Mouse (Mus musculus): Measurements from ENCODE around the gene Olfr1281.
"Not testable (repeated sequence)": the region's sequence is repeated elsewhere in the genome, so short reads cannot be mapped to it uniquely, and the experiment has no call there.

Olfr1281 gene

DNA sequence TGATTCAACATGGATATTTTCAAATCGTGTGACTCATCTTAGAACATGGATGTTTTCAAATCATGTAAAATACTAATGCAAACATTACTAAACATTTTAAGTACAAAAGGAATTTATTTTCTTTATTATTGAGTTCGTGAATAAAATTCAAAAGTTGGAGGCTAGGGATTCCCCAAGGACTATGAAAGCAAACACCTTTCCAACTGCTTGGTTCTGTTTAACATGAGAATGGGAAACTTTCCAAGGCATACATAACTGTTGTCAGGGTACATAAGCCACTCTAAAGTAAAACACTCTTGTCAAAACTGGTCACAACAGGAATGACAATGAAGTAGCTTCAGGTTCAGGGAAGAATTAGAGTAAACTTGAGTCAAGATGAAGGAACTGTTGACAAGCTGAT lies at the start of gene Olfr1281:
Gene Olfr1281, plus strand, starts transcription at position 301 of the 400 bp plus-strand sequence.
- CTCF ChIA-PET, result no interaction called here

DNA sequence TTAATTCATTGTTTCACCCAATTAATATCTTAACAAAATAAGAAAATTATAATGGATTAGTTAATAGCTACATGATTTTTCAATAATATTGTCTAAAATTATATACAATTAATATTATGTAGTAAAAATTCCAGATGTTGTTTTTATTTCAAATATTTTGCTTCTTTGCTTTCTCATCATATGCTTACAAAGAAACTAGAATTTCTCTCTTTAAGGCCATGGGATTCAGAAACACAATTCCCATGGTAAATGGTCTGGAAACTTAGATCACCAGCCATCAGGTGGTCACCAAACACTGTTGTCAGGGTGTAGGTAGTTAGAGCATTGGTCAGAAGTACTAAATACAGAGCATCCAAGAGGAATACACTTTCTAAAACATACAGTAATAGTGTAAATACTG lies 36.5 kb upstream of the Olfr1281 start, which contains the start of gene Olfr1278:
Gene Olfr1278, plus strand, starts transcription at position 301 of the 400 bp plus-strand sequence.
- CTCF ChIA-PET, result no interaction called here

DNA sequence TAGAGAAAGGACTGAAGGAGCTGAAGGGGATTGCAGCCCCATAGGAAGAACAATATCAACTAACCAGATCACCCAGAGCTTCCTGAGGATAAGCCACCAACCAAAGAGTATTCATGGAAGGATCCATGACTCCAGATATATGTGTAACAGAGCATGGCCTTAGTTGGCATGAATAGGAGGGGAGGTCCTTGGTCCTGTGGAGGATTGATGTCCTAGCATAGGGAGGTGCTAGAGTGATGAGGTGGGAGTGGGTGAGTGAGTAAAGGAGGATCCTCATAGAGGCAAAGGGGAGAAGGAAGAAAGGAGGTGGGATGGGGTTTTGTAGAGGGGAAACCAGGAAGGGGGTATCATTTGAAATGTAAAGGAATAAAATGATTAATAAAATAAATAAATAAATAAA lies 27.8 kb upstream of the Olfr1281 start:
- CTCF ChIA-PET, result no interaction called here

DNA sequence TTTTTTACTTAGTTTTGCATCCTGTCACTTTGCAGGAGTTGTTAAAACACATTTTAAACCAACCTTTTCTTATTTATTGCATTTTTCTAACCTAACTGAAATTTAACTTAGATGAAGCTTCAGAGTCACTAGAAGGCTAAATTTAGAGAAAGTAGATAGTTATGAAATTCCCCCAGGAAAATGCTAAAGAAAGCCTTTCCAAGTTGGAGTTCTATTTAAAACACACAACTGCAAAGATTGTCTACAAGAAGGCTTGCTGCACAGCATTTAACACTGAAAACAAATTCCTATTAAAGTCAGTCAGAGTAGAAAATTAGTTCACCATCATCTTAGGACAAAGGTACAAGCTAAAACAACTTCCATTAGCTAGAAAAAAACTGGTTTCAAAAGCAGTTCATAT lies 25.9 kb upstream of the Olfr1281 start, which contains the start of gene Olfr1279:
Gene Olfr1279, plus strand, starts transcription at position 262 of the 400 bp plus-strand sequence.
- CTCF ChIA-PET, result interaction anchor here (0.5 to 0.6 kb wide), 2 partner anchors 24 to 127 kb away, joined by 3 read pairs; no protein-coding TSS in a partner anchor

DNA sequence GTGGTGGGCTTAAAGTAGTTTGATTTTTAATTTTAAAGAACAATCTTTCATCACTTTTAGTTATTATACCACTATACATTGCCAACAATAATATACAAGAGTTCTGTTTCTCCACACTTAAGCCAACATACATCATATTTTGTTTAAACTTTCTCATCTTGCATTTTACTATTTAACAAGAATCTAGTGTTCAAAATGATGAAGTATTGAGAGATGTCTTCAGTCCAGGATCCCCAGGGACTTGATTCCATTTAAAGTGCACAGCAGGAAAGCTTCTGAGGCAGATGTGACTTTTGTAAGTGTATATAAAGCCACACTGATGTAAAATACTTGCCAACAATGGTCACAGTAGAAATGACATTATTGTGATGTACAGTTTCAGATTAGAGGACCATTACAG lies 12.6 kb upstream of the Olfr1281 start, which contains the start of gene Olfr1280:
Gene Olfr1280, plus strand, starts transcription at position 301 of the 400 bp plus-strand sequence.
- CTCF ChIA-PET, result no interaction called here

DNA sequence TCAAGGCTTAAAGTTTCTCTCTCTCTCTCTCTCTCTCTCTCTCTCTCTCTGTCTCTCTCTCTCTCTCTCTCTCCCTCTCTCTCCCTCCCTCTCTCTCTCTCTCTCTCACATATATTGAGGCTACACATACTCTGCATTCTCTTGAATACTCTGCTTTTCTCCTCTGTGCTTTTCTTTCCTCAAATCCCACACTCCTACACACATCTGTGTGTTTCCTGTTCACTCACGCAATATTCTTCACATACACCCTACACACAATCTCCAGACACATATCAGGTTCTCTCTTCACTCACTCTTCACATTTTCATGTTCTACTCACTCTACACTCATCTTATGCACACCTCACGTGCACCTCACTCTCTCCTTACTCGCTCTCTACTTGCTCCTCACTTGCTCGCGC lies 7.4 kb downstream of the Olfr1281 start:
- CTCF ChIA-PET, result not testable (repeated sequence)

DNA sequence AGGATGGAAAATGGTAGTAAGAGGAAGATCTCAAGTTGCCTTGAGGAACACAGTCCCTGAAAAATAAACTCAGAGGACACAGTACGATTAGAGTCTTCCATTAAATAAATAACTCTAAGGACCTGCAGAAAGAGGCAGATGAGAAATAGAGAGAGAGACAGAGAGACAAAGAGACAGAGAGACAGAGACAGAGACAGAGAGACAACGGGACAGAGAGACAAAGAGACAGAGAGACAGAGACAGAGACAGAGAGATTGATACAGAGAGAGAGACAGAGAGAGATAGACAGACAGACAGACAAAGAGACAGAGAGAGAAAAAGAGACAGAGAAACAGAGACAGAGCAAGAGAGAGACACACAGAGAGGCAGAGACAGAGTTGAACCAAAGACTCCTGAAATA lies 9.7 kb downstream of the Olfr1281 start, which contains the start of gene Olfr1282:
Gene Olfr1282, minus strand, starts transcription at position 101 of the 400 bp plus-strand sequence.
- CTCF ChIA-PET, result no interaction called here

DNA sequence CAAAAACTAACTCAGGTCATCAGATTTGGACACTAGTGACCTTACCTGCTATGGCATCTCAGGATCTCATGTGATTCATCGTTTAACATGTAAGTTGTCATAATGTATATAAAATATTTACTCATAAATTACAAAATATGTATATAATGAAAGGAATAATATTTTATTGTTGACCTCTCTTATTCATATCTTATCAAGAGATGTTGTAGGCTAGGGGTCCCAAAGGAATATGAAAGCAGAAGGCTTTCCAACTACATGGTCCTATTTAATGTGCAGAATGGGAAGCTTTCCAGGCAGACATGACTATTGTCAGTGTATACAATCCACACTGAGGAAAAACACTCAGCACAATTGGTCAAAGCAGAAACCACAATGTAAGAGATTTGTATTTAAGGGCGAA lies 40.2 kb downstream of the Olfr1281 start, which contains the start of gene Olfr1283:
Gene Olfr1283, plus strand, starts transcription at position 301 of the 400 bp plus-strand sequence.
- CTCF ChIA-PET, result no interaction called here

DNA sequence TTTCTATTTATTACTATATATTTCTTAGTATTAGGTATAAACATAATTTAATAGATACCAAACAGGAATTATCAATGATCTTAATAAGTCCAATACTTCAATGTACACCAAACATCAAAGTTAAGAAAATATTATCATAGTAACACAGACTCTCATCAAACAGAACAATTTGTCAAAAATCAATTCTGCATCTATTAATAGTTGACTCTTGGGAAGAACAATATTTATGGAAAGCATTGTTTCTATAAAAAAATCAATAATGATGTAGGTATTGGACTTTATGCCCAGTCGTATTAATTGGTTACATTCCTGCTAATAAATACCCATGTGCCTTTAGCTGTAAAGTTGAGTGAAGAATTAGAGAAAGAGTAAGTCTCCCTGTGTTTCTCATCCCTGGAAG lies 48.9 kb downstream of the Olfr1281 start, which contains the start of gene Olfr1284:
Gene Olfr1284, plus strand, starts transcription at position 301 of the 400 bp plus-strand sequence.
- CTCF ChIA-PET, result no interaction called here

All from spleen, embryonic (tissue).